Comparison of ENCODE assay signal across 8 mouse cellular contexts in genomic region chr5:142929400-142929752, GRCm38 (mm10). TPM values are rescaled to one million over a fixed set of nuclear protein-coding genes. Genes with fewer than 3 reads are reported as not detected.
DNase-seq lines count a peak whose midpoint lies in the region; ATAC-seq and TF ChIP-seq lines count a peak whose summit lies in the region.

No protein-coding gene starts in this region.

- no peak for TF ChIP-seq CTCF in layer of hippocampus, adult 2 months (conservative IDR thresholded peaks at IDR 0.05)
- no peak for TF ChIP-seq CTCF in hindbrain, postnatal 0 days (IDR thresholded peaks at IDR 0.05; ENCODE audit: low read depth)

- peak overlapping the region; percentile 62 for H3K4me3 ChIP-seq in layer of hippocampus, adult 2 months
- peak overlapping the region; percentile 81 for H3K4me3 ChIP-seq in brown adipose tissue, adult 24 weeks (ENCODE audit: insufficient read depth, low read depth, low read length)
- peak overlapping the region; percentile 39 for H3K4me3 ChIP-seq in hindbrain, postnatal 0 days (ENCODE audit: low read length)
- H3K4me3 ChIP-seq in neural tube, embryonic 12.5 days = peak overlapping the region; percentile 39

- ATAC-seq in hindbrain, postnatal 0 days = peak; percentile 39; the same call in 1 of the 2 replicates
- no peak for ATAC-seq in neural tube, embryonic 12.5 days (ENCODE audit: low FRiP score, low read depth)
- ATAC-seq in cerebellum, adult (ENCODE audit: insufficient number of reproducible peaks, low FRiP score, low TSS enrichment) = no peak

- no peaks in the 10 kb centered on the region for H3K9me3 ChIP-seq in hindbrain, postnatal 0 days (ENCODE audit: low read length)
- H3K9me3 ChIP-seq in neural tube, embryonic 12.5 days = no peaks in the 10 kb centered on the region

- peaks cover 6% of the 10 kb centered on the region for H3K4me1 ChIP-seq in brown adipose tissue, adult 24 weeks (ENCODE audit: control insufficient read depth, insufficient read depth, insufficient read length, low read length)
- H3K4me1 ChIP-seq in hindbrain, postnatal 0 days (ENCODE audit: insufficient read depth, low read length) = no peaks in the 10 kb centered on the region
- peaks cover 18% of the 10 kb centered on the region for H3K4me1 ChIP-seq in neural tube, embryonic 12.5 days

- peak overlapping the region; percentile 47 for H3K9ac ChIP-seq in hindbrain, postnatal 0 days (replicated peaks; ENCODE audit: low read length)
- H3K9ac ChIP-seq in neural tube, embryonic 12.5 days = peak overlapping the region; percentile 61

- H3K27ac ChIP-seq in layer of hippocampus, adult 2 months = peak overlapping the region; percentile 80
- peak overlapping the region; percentile 98 for H3K27ac ChIP-seq in brown adipose tissue, adult 24 weeks (replicated peaks; ENCODE audit: low read depth, low read length)
- H3K27ac ChIP-seq in hindbrain, postnatal 0 days = no peak overlapping the region; the same call in 1 of the 2 replicates
- H3K27ac ChIP-seq in neural tube, embryonic 12.5 days = no peak overlapping the region

- peak overlapping the region; percentile 63 for H3K4me2 ChIP-seq in hindbrain, postnatal 0 days (ENCODE audit: low read depth, low read length)
- peak overlapping the region; percentile 64 for H3K4me2 ChIP-seq in neural tube, embryonic 12.5 days (replicated peaks)

- 21% methylated on average over 4 of the region's 4 CpGs for WGBS in hindbrain, postnatal 0 days
- WGBS in neural tube, embryonic 12.5 days = 22% methylated on average over 4 of the region's 4 CpGs

- intact Hi-C loops in left cerebral cortex, postnatal 36 days (cut with DNase I) = loop anchor here (1.0 kb wide), 1 partner anchor 24 kb away; no protein-coding TSS in a partner anchor

- DNase-seq in layer of hippocampus, adult 2 months (ENCODE audit: low spot score in 2 of 2) = no peak
- no peak for DNase-seq in layer of hippocampus, postnatal 10 days (ENCODE audit: low spot score in 2 of 2)
- DNase-seq in hindbrain, postnatal 0 days (ENCODE audit: low spot score) = no peak
- DNase-seq in cerebellum, postnatal 10 days = no peak
- DNase-seq in left cerebral cortex, postnatal 36 days (ENCODE audit: low spot score in 2 of 2) = no peak

- no peaks in the 10 kb centered on the region for H3K36me3 ChIP-seq in hindbrain, postnatal 0 days (ENCODE audit: insufficient read depth, low read length)
- no peaks in the 10 kb centered on the region for H3K36me3 ChIP-seq in neural tube, embryonic 12.5 days

- H3K27me3 ChIP-seq in hindbrain, postnatal 0 days (ENCODE audit: insufficient read depth, low read length) = no peaks in the 10 kb centered on the region
- peaks cover 3% of the 10 kb centered on the region; the same call in 1 of the 2 replicates for H3K27me3 ChIP-seq in neural tube, embryonic 12.5 days (replicated peaks)

RNA-seq across cellular contexts. Expression of gene Actb, which starts 22.8 kb away (rescaled TPM):
- total RNA-seq in layer of hippocampus, adult 2 months (2021) = 1,000 to 10,000 TPM; 3,149 to 3,251 TPM
- 1,000 to 10,000 TPM; 4,137 to 4,167 TPM for total RNA-seq in layer of hippocampus, postnatal 10 days (2021)
- 1,228 and 1,297 TPM in 2 replicates for polyA plus RNA-seq in brown adipose tissue, adult 24 weeks (2012; ENCODE audit: insufficient read depth, insufficient read length, missing spikeins)
- total RNA-seq in hindbrain, postnatal 0 days (2014; rRNA removed) = 5,437 and 5,693 TPM in 2 replicates
- 15,098 and 15,291 TPM in 2 replicates for polyA plus RNA-seq in hindbrain, postnatal 0 days (2015; fragmentation: Nextera tagmentation; extraction: Ambion mirVana)
- 13,231 and 15,185 TPM in 2 replicates for polyA plus RNA-seq in neural tube, embryonic 12.5 days (2016; fragmentation: Nextera tagmentation; extraction: Ambion mirVana)
- total RNA-seq in left cerebral cortex, postnatal 36 days (2021) = 1,000 to 10,000 TPM; 2,229 to 2,541 TPM

RNA-seq across cellular contexts. Expression of gene Fscn1, which starts 30.8 kb away (rescaled TPM):
- total RNA-seq in layer of hippocampus, adult 2 months (2021) = 100 to 1,000 TPM; 172 to 173 TPM
- 100 to 1,000 TPM; 420 to 424 TPM for total RNA-seq in layer of hippocampus, postnatal 10 days (2021)
- 9.1 and 16.2 TPM in 2 replicates for polyA plus RNA-seq in brown adipose tissue, adult 24 weeks (2012; ENCODE audit: insufficient read depth, insufficient read length, missing spikeins)
- 613 and 715 TPM in 2 replicates for total RNA-seq in hindbrain, postnatal 0 days (2014; rRNA removed)
- polyA plus RNA-seq in hindbrain, postnatal 0 days (2015; fragmentation: Nextera tagmentation; extraction: Ambion mirVana) = 412 and 457 TPM in 2 replicates
- polyA plus RNA-seq in neural tube, embryonic 12.5 days (2016; fragmentation: Nextera tagmentation; extraction: Ambion mirVana) = 733 and 746 TPM in 2 replicates
- 100 to 1,000 TPM; 310 to 396 TPM for total RNA-seq in left cerebral cortex, postnatal 36 days (2021)

RNA-seq across cellular contexts. Expression of gene Fbxl18, which starts 34.2 kb away (rescaled TPM):
- 10 to 100 TPM; 36.7 to 39.9 TPM for total RNA-seq in layer of hippocampus, adult 2 months (2021)
- total RNA-seq in layer of hippocampus, postnatal 10 days (2021) = 10 to 100 TPM; 38.5 to 40.1 TPM
- polyA plus RNA-seq in brown adipose tissue, adult 24 weeks (2012; ENCODE audit: insufficient read depth, insufficient read length, missing spikeins) = 2.7 and 2.9 TPM in 2 replicates
- total RNA-seq in hindbrain, postnatal 0 days (2014; rRNA removed) = 68.6 and 73.8 TPM in 2 replicates
- 28.0 and 31.4 TPM in 2 replicates for polyA plus RNA-seq in hindbrain, postnatal 0 days (2015; fragmentation: Nextera tagmentation; extraction: Ambion mirVana)
- 20.7 and 27.6 TPM in 2 replicates for polyA plus RNA-seq in neural tube, embryonic 12.5 days (2016; fragmentation: Nextera tagmentation; extraction: Ambion mirVana)
- total RNA-seq in left cerebral cortex, postnatal 36 days (2021) = 10 to 100 TPM; 30.4 to 34.1 TPM

Comparison
In these comparisons a context has a peak if more than half of its experiments do, and no peak if none do; other contexts are left out.
1. H3K27ac ChIP-seq: peak in layer of hippocampus, adult 2 months (single experiment) and brown adipose tissue, adult 24 weeks (single experiment); none in hindbrain, postnatal 0 days (single experiment) and neural tube, embryonic 12.5 days (single experiment).
2. Peak in every context shown above with its lines, with median percentiles within 50 percentile points of each other: H3K4me3 ChIP-seq.